Mouse (Mus musculus): ENCODE results near the gene Stxbp3. TPM values are rescaled to one million over a fixed set of nuclear protein-coding genes. Genes with fewer than 3 reads are reported as not detected.

Stxbp3 gene
- polyA plus RNA-seq, 1 experiment from 2014 or later, result 35.3 TPM

DNA sequence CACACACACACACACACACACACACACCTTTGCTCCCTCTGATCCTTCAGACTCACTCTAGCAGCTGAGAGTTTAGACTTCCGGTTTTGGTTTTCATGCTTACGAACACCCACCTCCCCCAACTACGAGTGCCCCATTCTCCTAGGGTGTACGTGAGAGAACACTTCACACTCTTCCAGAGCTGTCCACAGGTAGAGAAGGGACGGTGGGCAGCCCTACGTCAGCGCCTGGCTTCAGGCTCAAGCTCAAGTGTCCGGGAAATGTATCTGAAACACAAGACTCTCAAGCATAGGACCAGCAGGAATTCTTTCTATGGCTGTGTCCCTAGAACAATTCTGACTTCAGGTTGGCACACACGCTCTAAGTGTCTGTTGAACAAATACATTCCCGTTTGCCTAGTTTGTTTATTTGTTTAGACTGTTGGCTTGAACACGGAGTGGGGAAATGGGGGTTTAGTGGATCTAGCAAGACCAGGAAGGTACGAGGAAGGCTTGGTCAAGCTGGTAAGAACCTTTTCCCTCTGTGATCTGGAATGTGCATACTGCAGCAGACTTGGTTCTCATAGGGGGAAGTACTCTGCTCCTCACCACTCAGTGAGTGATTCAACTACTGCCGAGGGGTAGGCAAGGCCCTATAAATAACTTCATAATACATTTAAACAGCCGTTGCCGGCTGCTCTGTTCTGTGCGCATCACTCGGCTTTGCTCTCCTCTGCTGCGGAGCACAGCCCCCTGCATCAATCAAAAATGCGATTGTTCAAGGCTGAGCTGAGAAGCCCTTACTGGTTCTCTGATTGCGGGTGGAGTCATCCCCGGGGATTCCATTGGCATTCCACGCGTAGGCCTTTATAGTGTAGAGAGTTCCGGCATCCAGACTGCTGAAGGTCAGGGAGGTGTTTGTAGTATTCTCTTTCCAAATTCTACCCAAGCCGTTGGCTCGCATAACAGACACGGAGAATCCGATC is 40.5 kb upstream of the Stxbp3 start:
- WGBS, result 55% methylated on average over 28 of the region's 28 CpGs
- H3K4me2 ChIP-seq (ENCODE audit: low read depth, low read length), result no peak overlapping the region; the same call in 1 of the 2 replicates
- peaks cover 21% of the 10 kb centered on the region; the same call in 1 of the 2 replicates for H3K4me1 ChIP-seq (ENCODE audit: control insufficient read depth, insufficient read depth, low read length)
- peak overlapping the region; percentile 30 for H3K27ac ChIP-seq (replicated peaks; ENCODE audit: low read depth, low read length)
- DNase-seq (ENCODE audit: low spot score) (peak; percentile 80), ATAC-seq (ENCODE audit: low read depth) (peak; percentile 89)
- H3K27me3 ChIP-seq (replicated peaks; ENCODE audit: control insufficient read depth, insufficient read depth, low read length), result no peaks in the 10 kb centered on the region
- H3K9me3 ChIP-seq (ENCODE audit: control insufficient read depth, low read length), result no peaks in the 10 kb centered on the region
- H3K9ac ChIP-seq (ENCODE audit: low read depth, low read length), result no peak overlapping the region
- H3K36me3 ChIP-seq (ENCODE audit: control insufficient read depth, insufficient read depth, low read length), result no peaks in the 10 kb centered on the region
- H3K4me3 ChIP-seq (ENCODE audit: low read depth, low read length), result no peak overlapping the region

DNA sequence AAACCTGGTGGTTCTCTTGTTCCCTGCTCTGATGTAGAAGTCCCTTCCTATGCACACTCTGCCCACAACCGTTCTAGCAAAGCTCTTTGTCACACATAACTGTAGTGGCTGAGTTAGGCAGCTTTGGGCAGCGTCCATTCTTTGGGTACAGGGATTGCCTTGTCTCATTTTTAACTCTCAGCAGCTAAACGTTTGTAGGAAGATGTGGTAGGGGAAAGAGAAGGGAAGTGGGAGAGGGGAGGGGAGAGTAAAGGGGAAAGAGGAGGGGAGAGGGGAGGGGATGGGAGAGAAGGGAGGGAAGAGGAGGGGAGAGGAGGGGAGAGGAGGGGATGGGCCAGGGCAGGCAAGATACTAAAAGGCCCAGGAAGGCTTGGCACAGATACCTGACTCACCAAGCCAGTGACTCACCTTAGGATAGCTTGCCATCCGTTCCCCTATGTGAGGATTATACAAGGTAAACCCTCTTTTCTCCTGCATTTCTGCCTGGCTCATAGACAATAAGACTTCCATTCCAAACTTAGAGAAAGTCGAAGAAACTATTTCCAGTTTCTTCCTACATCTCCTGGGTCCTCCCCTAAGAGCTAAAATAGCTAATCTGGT is 39.6 kb upstream of the Stxbp3 start:
- Histone ChIP-seq H3K9ac (ENCODE audit: low read depth, low read length) (no peak overlapping the region), H3K27ac (replicated peaks; ENCODE audit: low read depth, low read length) (no peak overlapping the region; the same call in 1 of the 2 replicates), H3K27me3 (replicated peaks; ENCODE audit: control insufficient read depth, insufficient read depth, low read length) (no peaks in the 10 kb centered on the region), H3K4me1 (ENCODE audit: control insufficient read depth, insufficient read depth, low read length) (peaks cover 21% of the 10 kb centered on the region; the same call in 1 of the 2 replicates), H3K9me3 (ENCODE audit: control insufficient read depth, low read length) (no peaks in the 10 kb centered on the region), H3K36me3 (ENCODE audit: control insufficient read depth, insufficient read depth, low read length) (no peaks in the 10 kb centered on the region), H3K4me3 (ENCODE audit: low read depth, low read length) (no peak overlapping the region), H3K4me2 (ENCODE audit: low read depth, low read length) (no peak overlapping the region)
- DNase-seq (ENCODE audit: low spot score), result no peak
- ATAC-seq (ENCODE audit: low read depth), result no peak
- WGBS, result 53% methylated on average over 5 of the region's 5 CpGs

DNA sequence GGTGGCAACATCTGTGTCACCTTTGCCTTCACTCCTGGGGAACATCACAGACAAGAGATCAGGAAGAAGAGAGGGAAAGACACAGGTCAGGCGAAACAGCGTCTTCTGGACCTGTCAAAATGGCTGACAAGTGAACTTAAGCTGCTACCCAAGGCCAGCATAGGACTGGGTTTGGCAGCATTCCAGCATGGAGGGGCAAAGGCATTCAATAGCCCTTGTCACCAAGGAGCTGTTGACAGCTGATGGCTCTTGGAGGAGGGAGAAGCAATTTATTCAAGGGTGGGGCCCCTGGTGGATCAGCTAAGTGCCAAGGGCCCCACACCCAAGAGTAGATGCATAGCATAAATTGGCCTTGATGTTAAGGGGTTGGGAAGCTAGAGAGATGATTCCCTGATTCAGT is 38.8 kb upstream of the Stxbp3 start:
- H3K9ac ChIP-seq (ENCODE audit: low read depth, low read length), result no peak overlapping the region
- H3K4me3 ChIP-seq (ENCODE audit: low read depth, low read length), result no peak overlapping the region
- no peak overlapping the region for H3K27ac ChIP-seq (replicated peaks; ENCODE audit: low read depth, low read length)
- no peaks in the 10 kb centered on the region for H3K9me3 ChIP-seq (ENCODE audit: control insufficient read depth, low read length)
- H3K36me3 ChIP-seq (ENCODE audit: control insufficient read depth, insufficient read depth, low read length), result no peaks in the 10 kb centered on the region
- 52% methylated on average over 2 of the region's 2 CpGs for WGBS
- peaks cover 21% of the 10 kb centered on the region; the same call in 1 of the 2 replicates for H3K4me1 ChIP-seq (ENCODE audit: control insufficient read depth, insufficient read depth, low read length)
- H3K27me3 ChIP-seq (replicated peaks; ENCODE audit: control insufficient read depth, insufficient read depth, low read length), result no peaks in the 10 kb centered on the region
- no peak for ATAC-seq (ENCODE audit: low read depth)
- H3K4me2 ChIP-seq (ENCODE audit: low read depth, low read length), result no peak overlapping the region
- DNase-seq (ENCODE audit: low spot score), result no peak

DNA sequence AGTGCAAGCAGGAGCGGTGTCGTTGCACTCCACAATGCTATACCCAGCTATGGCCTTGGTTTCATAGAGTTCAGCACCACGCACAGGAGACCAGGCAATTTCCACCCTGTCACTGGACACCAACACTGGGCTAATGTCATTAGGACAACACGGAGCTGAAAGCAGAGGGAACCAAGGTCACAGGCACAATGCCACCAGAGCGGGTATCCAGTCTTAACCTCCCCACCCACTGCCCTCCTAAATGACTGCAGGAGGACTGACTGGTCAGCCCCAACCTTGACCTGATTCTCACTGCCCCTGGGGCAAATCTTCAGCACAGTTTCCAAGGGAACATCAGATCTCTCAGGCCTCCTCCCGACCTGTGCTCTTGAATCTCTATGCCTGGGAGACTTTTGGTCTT is 30.3 kb upstream of the Stxbp3 start:
- Histone ChIP-seq H3K36me3 (ENCODE audit: control insufficient read depth, insufficient read depth, low read length) (no peaks in the 10 kb centered on the region), H3K27me3 (replicated peaks; ENCODE audit: control insufficient read depth, insufficient read depth, low read length) (no peaks in the 10 kb centered on the region), H3K4me2 (ENCODE audit: low read depth, low read length) (no peak overlapping the region), H3K9ac (ENCODE audit: low read depth, low read length) (no peak overlapping the region), H3K9me3 (ENCODE audit: control insufficient read depth, low read length) (0 out of 2 replicates have a peak, but pooled peaks cover 6% of the 10 kb centered on the region), H3K4me3 (ENCODE audit: low read depth, low read length) (no peak overlapping the region), H3K27ac (replicated peaks; ENCODE audit: low read depth, low read length) (no peak overlapping the region), H3K4me1 (ENCODE audit: control insufficient read depth, insufficient read depth, low read length) (no peaks in the 10 kb centered on the region)
- ATAC-seq (ENCODE audit: low read depth) (no peak), DNase-seq (ENCODE audit: low spot score) (no peak)
- 81% methylated on average over 6 of the region's 6 CpGs for WGBS

DNA sequence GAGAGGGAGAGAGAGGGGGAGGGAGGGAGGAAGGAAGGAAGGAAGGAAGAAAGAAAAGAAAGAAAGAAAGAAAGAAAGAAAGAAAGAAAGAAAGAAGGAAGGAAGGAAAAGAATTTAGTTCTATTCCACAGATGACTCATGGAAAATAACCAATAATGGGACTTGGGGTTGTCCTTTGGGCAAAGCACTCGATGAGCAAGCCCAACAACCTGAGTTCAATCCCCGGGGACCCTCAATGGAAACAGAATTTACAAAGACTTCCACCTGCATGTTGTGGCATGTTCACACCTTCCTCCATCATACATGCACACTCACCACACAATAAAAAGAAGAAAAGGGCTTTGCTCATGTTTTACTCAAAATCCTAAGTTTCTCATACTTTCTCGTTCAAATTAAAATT is 27.1 kb upstream of the Stxbp3 start:
- 85% methylated on average over 3 of the region's 3 CpGs for WGBS
- H3K4me3 ChIP-seq (ENCODE audit: low read depth, low read length), result no peak overlapping the region
- H3K4me2 ChIP-seq (ENCODE audit: low read depth, low read length), result no peak overlapping the region
- no peak overlapping the region for H3K9ac ChIP-seq (ENCODE audit: low read depth, low read length)
- H3K4me1 ChIP-seq (ENCODE audit: control insufficient read depth, insufficient read depth, low read length), result no peaks in the 10 kb centered on the region
- no peak overlapping the region for H3K27ac ChIP-seq (replicated peaks; ENCODE audit: low read depth, low read length)
- H3K36me3 ChIP-seq (ENCODE audit: control insufficient read depth, insufficient read depth, low read length), result no peaks in the 10 kb centered on the region
- H3K27me3 ChIP-seq (replicated peaks; ENCODE audit: control insufficient read depth, insufficient read depth, low read length), result no peaks in the 10 kb centered on the region
- DNase-seq (ENCODE audit: low spot score), result no peak
- H3K9me3 ChIP-seq (ENCODE audit: control insufficient read depth, low read length), result 0 out of 2 replicates have a peak, but pooled peaks cover 6% of the 10 kb centered on the region
- no peak for ATAC-seq (ENCODE audit: low read depth)

DNA sequence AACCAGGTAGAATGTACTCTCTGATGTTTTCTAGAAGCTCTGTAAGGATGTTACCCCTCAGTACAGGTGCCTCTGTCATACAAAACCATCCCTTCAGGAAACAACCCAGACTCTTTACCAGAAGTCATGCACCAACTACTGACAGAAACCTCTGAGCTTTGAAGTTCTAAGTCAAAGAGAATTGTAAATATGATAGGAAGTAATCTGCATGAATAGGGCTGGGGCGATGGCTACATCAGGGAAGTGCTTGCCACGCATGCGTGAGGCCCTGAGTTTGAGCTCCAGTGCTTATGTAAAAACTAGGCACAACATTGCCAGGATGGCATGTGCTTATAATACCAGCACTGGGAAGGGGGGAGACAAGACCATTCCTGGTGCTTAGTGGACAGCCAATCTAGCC is 25.4 kb upstream of the Stxbp3 start:
- H3K4me3 ChIP-seq (ENCODE audit: low read depth, low read length), result no peak overlapping the region
- H3K4me1 ChIP-seq (ENCODE audit: control insufficient read depth, insufficient read depth, low read length), result no peaks in the 10 kb centered on the region
- no peaks in the 10 kb centered on the region for H3K27me3 ChIP-seq (replicated peaks; ENCODE audit: control insufficient read depth, insufficient read depth, low read length)
- no peak overlapping the region for H3K27ac ChIP-seq (replicated peaks; ENCODE audit: low read depth, low read length)
- ATAC-seq (ENCODE audit: low read depth) (no peak), DNase-seq (ENCODE audit: low spot score) (no peak)
- no peak overlapping the region for H3K4me2 ChIP-seq (ENCODE audit: low read depth, low read length)
- no peaks in the 10 kb centered on the region for H3K36me3 ChIP-seq (ENCODE audit: control insufficient read depth, insufficient read depth, low read length)
- H3K9me3 ChIP-seq (ENCODE audit: control insufficient read depth, low read length), result 0 out of 2 replicates have a peak, but pooled peaks cover 6% of the 10 kb centered on the region
- H3K9ac ChIP-seq (ENCODE audit: low read depth, low read length), result no peak overlapping the region
- WGBS, result 89% methylated on average over 3 of the region's 3 CpGs

DNA sequence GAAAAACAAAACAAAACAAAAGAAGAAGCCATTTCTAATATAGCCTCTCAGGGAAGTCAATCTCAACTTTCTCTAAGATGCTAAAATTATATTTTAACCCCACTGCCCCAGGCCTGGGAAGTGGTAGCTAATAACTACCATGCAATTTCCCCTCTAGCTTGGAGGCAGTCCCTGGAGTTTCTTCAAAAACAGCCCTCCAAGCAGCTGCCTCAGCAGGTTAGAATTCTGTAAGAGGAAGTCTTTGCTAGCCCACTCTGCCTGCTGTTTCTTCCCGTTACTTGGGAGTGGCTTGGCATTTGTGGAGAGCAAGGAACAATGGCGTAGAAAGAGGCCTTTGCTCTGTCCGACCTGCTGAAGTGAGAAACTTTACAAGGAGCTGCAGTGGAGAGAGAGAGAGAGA is 24.8 kb upstream of the Stxbp3 start:
- no peak overlapping the region for H3K9ac ChIP-seq (ENCODE audit: low read depth, low read length)
- no peak overlapping the region for H3K27ac ChIP-seq (replicated peaks; ENCODE audit: low read depth, low read length)
- H3K4me2 ChIP-seq (ENCODE audit: low read depth, low read length), result no peak overlapping the region
- 34% methylated on average over 3 of the region's 3 CpGs for WGBS
- 0 out of 2 replicates have a peak, but pooled peaks cover 6% of the 10 kb centered on the region for H3K9me3 ChIP-seq (ENCODE audit: control insufficient read depth, low read length)
- H3K4me1 ChIP-seq (ENCODE audit: control insufficient read depth, insufficient read depth, low read length), result no peaks in the 10 kb centered on the region
- no peak for ATAC-seq (ENCODE audit: low read depth)
- no peak overlapping the region for H3K4me3 ChIP-seq (ENCODE audit: low read depth, low read length)
- H3K27me3 ChIP-seq (replicated peaks; ENCODE audit: control insufficient read depth, insufficient read depth, low read length), result no peaks in the 10 kb centered on the region
- DNase-seq (ENCODE audit: low spot score), result no peak
- H3K36me3 ChIP-seq (ENCODE audit: control insufficient read depth, insufficient read depth, low read length), result no peaks in the 10 kb centered on the region

DNA sequence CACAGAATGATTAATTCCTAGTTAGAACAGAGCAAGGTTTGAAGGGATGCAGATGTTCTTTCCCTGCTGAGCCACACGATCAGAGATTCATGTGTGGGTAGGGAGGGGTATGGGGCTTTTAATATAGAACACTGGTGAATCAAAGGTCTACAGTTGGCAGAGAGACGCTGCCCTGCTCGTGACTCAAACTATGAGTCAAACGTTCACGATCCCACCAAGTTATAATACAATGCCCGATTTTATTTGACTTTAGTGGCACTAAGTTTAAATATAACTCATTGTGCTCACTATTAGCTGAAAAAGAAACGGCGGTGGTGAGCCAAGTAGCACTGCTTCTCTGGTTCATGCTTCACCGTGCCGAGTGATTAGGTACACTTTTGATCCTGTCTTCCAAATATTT is 22.8 kb upstream of the Stxbp3 start:
- no peak for ATAC-seq (ENCODE audit: low read depth)
- 67% methylated on average over 10 of the region's 10 CpGs for WGBS

More for the DNA sequence above, 22.8 kb upstream of the Stxbp3 start:
- Histone ChIP-seq H3K36me3 (ENCODE audit: control insufficient read depth, insufficient read depth, low read length) (no peaks in the 10 kb centered on the region), H3K27ac (replicated peaks; ENCODE audit: low read depth, low read length) (no peak overlapping the region), H3K27me3 (replicated peaks; ENCODE audit: control insufficient read depth, insufficient read depth, low read length) (no peaks in the 10 kb centered on the region), H3K4me2 (ENCODE audit: low read depth, low read length) (no peak overlapping the region), H3K4me3 (ENCODE audit: low read depth, low read length) (no peak overlapping the region), H3K9ac (ENCODE audit: low read depth, low read length) (no peak overlapping the region), H3K9me3 (ENCODE audit: control insufficient read depth, low read length) (0 out of 2 replicates have a peak, but pooled peaks cover 6% of the 10 kb centered on the region), H3K4me1 (ENCODE audit: control insufficient read depth, insufficient read depth, low read length) (peaks cover 8% of the 10 kb centered on the region)
- no peak for DNase-seq (ENCODE audit: low spot score)

Measured in embryonic facial prominence, embryonic 14.5 days (tissue).